Mouse (Mus musculus): Measurements from ENCODE around the gene Gabrb3.

DNA sequence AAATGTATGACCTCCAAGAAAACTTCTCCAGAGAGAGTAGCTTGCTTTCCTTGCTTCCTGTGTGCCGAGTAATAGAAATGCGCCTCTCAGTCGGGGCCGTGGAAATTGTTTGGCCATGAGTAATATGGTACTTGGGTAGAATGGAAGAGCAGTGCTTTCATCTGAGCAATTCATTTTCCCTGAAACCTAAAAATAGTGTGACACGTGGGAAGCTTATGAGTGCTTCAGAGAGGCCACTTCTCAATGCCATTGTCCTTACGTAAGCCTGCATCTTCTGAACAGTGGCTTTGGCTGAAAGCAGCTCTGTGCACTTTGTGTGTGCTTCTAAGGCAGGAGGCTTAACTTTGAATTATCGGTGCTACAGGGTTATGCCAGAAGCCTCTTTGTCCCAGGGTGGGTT is 280.9 kb downstream of the Gabrb3 start:
- TF ChIP-seq CTCF (IDR thresholded peaks at IDR 0.05; ENCODE audit: low read depth, low read length) (no peak), POLR2AphosphoS5 (IDR thresholded peaks at IDR 0.05; ENCODE audit: insufficient replicate concordance, low read depth, low read length) (no peak), TAL1 (conservative IDR thresholded peaks at IDR 0.05; ENCODE audit: low read depth, low read length) (no peak)

Data from G1E (cell line).